Mouse (Mus musculus): ENCODE data around the gene Srgap2.
A peak's percentile ranks its signal among the peaks of the same experiment; 100 is the strongest.
"Not testable (repeated sequence)": the region's sequence is repeated elsewhere in the genome, so short reads cannot be mapped to it uniquely, and the experiment has no call there.

Srgap2 gene

GRCm38 (mm10) chr1:131527281-131528080 lies at the start of gene Srgap2, which contains the start of gene Fam72a:
Gene Srgap2, minus strand, starts transcription at chr1:131527352.
Gene Fam72a, plus strand, starts transcription at chr1:131527903.
- peak; percentile 100 for DNase-seq (ENCODE audit: low read depth, low spot score)

- DNase-seq (ENCODE audit: low read depth, low spot score), result no peak
Observed at GRCm38 (mm10) chr1:131573721-131574120, 46.6 kb upstream of the Srgap2 start.

GRCm38 (mm10) chr1:131570391-131570790 lies 43.2 kb upstream of the Srgap2 start:
- DNase-seq (ENCODE audit: low read depth, low spot score), result no peak

GRCm38 (mm10) chr1:131569721-131570120 lies 42.6 kb upstream of the Srgap2 start:
- DNase-seq (ENCODE audit: low read depth, low spot score), result no peak

GRCm38 (mm10) chr1:131566056-131566455 lies 38.9 kb upstream of the Srgap2 start:
- not testable (repeated sequence) for DNase-seq (ENCODE audit: low read depth, low spot score)

- DNase-seq (ENCODE audit: low read depth, low spot score), result no peak
Observed at GRCm38 (mm10) chr1:131562081-131562480, 34.9 kb upstream of the Srgap2 start.

- no peak for DNase-seq (ENCODE audit: low read depth, low spot score)
Observed at GRCm38 (mm10) chr1:131560500-131560899, 33.3 kb upstream of the Srgap2 start.

- DNase-seq (ENCODE audit: low read depth, low spot score), result peak; percentile 85
Observed at GRCm38 (mm10) chr1:131555042-131555812, 28.1 kb upstream of the Srgap2 start.

GRCm38 (mm10) chr1:131553428-131553827 lies 26.3 kb upstream of the Srgap2 start:
- no peak for DNase-seq (ENCODE audit: low read depth, low spot score)

GRCm38 (mm10) chr1:131551956-131552355 lies 24.8 kb upstream of the Srgap2 start:
- no peak for DNase-seq (ENCODE audit: low read depth, low spot score)

- no peak for DNase-seq (ENCODE audit: low read depth, low spot score)
Observed at GRCm38 (mm10) chr1:131548494-131549365, 21.6 kb upstream of the Srgap2 start.

GRCm38 (mm10) chr1:131546798-131547690 lies 19.9 kb upstream of the Srgap2 start:
- no peak for DNase-seq (ENCODE audit: low read depth, low spot score)

- no peak for DNase-seq (ENCODE audit: low read depth, low spot score)
Observed at GRCm38 (mm10) chr1:131543886-131544565, 16.9 kb upstream of the Srgap2 start.

GRCm38 (mm10) chr1:131541903-131542302 lies 14.8 kb upstream of the Srgap2 start:
- DNase-seq (ENCODE audit: low read depth, low spot score), result no peak

GRCm38 (mm10) chr1:131541431-131541830 lies 14.3 kb upstream of the Srgap2 start:
- DNase-seq (ENCODE audit: low read depth, low spot score), result no peak

- DNase-seq (ENCODE audit: low read depth, low spot score), result no peak
Observed at GRCm38 (mm10) chr1:131540795-131541194, 13.6 kb upstream of the Srgap2 start.

GRCm38 (mm10) chr1:131539771-131540170 lies 12.6 kb upstream of the Srgap2 start:
- no peak for DNase-seq (ENCODE audit: low read depth, low spot score)

GRCm38 (mm10) chr1:131528561-131529166 lies 1.5 kb upstream of the Srgap2 start:
- DNase-seq (ENCODE audit: low read depth, low spot score), result no peak

GRCm38 (mm10) chr1:131528081-131528507 lies 942 bp upstream of the Srgap2 start:
- DNase-seq (ENCODE audit: low read depth, low spot score), result no peak

All from brain, embryonic 18.5 days (tissue).